Mouse (Mus musculus): Measurements from ENCODE around the gene Hamp2. TPM values are rescaled to one million over a fixed set of nuclear protein-coding genes. Genes with fewer than 3 reads are reported as not detected.

The Hamp2 gene
- polyA plus RNA-seq, 1 experiment from 2014 or later = not detected

DNA sequence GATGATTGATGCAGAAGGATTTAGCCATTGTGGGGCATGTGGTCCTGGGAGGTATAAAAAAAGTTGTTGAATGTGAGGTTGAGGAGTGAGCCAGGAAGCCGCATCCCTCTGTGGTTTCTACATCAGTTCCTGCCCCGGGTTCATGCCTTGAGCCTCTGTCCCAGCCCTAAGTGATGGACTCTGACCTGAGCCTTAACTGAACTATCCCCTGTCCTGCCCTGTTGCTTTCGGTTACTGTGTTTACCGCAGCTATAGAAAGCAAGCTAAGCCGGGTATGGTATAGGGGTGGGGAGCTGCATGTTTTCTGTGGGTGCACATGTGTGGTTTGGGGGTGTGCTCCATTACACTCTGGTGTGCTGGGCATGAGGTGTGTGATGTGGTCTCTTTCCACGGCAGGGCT lies 14.7 kb downstream of the Hamp2 start:
- ATAC-seq (ENCODE audit: low FRiP score) = no peak
- Histone ChIP-seq H3K4me3 (no peak overlapping the region), H3K36me3 (no peaks in the 10 kb centered on the region), H3K4me1 (peaks cover 10% of the 10 kb centered on the region), H3K9ac (no peak overlapping the region), H3K4me2 (replicated peaks) (no peak overlapping the region), H3K27me3 (0 out of 2 replicates have a peak, but pooled peaks cover 3% of the 10 kb centered on the region), H3K9me3 (replicated peaks) (no peaks in the 10 kb centered on the region), H3K27ac (no peak overlapping the region)
- 80% methylated on average over 6 of the region's 6 CpGs for WGBS

GRCm38 (mm10) chr7:30908992-30909431 lies 15.5 kb downstream of the Hamp2 start:
- H3K27ac ChIP-seq = no peak overlapping the region
- 0 out of 2 replicates have a peak, but pooled peaks cover 3% of the 10 kb centered on the region for H3K27me3 ChIP-seq
- H3K4me2 ChIP-seq (replicated peaks) = peak overlapping the region; percentile 59
- H3K9ac ChIP-seq = no peak overlapping the region
- peak overlapping the region; percentile 25 for H3K4me3 ChIP-seq
- H3K4me1 ChIP-seq = peaks cover 10% of the 10 kb centered on the region
- no peaks in the 10 kb centered on the region for H3K36me3 ChIP-seq
- H3K9me3 ChIP-seq (replicated peaks) = no peaks in the 10 kb centered on the region
- 14% methylated on average over 15 of the region's 17 CpGs for WGBS
- ATAC-seq (ENCODE audit: low FRiP score) = no peak; the same call in none of the 2 replicates

DNA sequence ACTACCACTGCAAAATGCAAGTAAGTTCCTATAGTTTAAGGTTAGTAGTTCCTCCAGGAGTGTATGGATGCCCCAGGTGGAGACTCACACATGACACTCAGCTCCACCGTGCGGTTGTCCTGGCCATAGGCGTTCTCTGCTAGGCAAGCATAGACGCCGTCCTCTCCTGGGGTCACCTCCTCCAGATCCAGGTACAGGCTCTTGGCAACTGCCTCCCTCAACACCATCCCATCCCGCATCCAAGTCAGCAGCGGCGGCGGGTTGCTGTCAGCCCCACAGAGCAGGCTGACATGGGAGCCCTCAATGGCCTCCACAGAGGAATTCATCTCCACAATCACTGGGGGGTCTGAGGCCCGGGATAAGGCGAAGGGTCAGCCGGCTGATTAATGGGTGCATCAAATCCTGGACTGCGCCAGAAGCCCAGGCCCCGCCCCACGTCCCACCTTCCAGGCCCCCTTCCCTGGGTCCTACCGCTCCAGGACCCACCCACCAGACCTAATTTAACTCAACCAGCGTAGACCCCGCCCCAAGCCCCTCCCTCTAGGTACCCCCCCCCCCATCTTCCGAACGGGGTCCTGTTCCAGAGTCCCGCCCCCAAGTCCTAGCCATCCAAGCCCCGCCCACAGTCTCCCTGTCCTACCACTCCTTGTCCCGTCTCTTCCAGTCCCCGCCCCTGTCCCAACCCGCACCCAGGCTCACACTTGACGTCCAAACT lies 16.0 kb downstream of the Hamp2 start:
- Histone ChIP-seq H3K9ac (no peak overlapping the region), H3K27me3 (0 out of 2 replicates have a peak, but pooled peaks cover 3% of the 10 kb centered on the region), H3K36me3 (no peaks in the 10 kb centered on the region), H3K4me1 (peaks cover 10% of the 10 kb centered on the region), H3K27ac (no peak overlapping the region), H3K9me3 (replicated peaks) (no peaks in the 10 kb centered on the region), H3K4me2 (replicated peaks) (peak overlapping the region; percentile 59), H3K4me3 (peak overlapping the region; percentile 25)
- peak; percentile 67 for ATAC-seq (ENCODE audit: low FRiP score)
- WGBS = 2% methylated on average over 25 of the region's 26 CpGs

- Histone ChIP-seq H3K4me2 (replicated peaks) (no peak overlapping the region), H3K27me3 (0 out of 2 replicates have a peak, but pooled peaks cover 3% of the 10 kb centered on the region), H3K4me1 (peaks cover 10% of the 10 kb centered on the region), H3K9ac (no peak overlapping the region), H3K27ac (no peak overlapping the region), H3K4me3 (no peak overlapping the region), H3K9me3 (replicated peaks) (no peaks in the 10 kb centered on the region), H3K36me3 (no peaks in the 10 kb centered on the region)
- 43% methylated on average over 4 of the region's 4 CpGs for WGBS
- no peak for ATAC-seq (ENCODE audit: low FRiP score)
These were observed 20.4 kb downstream of the Hamp2 start for GRCm38 (mm10) chr7:30904042-30904441.

DNA sequence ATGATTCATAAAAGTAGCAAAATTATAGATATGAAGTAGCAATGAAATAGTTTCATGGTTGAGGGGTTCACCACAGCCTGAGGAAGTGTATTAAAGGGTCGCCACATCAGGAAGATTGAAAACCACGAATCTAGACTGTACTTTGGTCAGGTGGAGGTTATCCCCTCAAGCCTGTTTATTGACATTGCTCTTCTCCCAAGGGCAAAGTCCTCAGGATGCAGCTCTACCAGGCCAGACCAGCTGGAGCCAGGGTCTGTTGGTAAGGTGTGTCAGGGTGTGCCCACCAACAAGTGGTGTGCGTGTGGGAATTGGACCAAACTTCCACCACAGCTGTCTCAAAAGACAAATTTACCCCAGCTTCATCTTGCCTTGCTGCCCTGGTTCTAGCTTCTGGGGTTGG lies 29.3 kb downstream of the Hamp2 start:
- 87% methylated on average over 3 of the region's 3 CpGs for WGBS
- no peaks in the 10 kb centered on the region for H3K4me1 ChIP-seq
- H3K9ac ChIP-seq = no peak overlapping the region
- no peaks in the 10 kb centered on the region for H3K36me3 ChIP-seq
- no peak for ATAC-seq (ENCODE audit: low FRiP score)
- H3K27me3 ChIP-seq = no peaks in the 10 kb centered on the region
- no peak overlapping the region for H3K4me2 ChIP-seq (replicated peaks)
- H3K9me3 ChIP-seq (replicated peaks) = no peaks in the 10 kb centered on the region
- H3K4me3 ChIP-seq = no peak overlapping the region
- H3K27ac ChIP-seq = no peak overlapping the region

GRCm38 (mm10) chr7:30892515-30892914 lies 32.0 kb downstream of the Hamp2 start:
- no peaks in the 10 kb centered on the region for H3K9me3 ChIP-seq (replicated peaks)
- H3K27me3 ChIP-seq = no peaks in the 10 kb centered on the region
- 51% methylated on average over 3 of the region's 3 CpGs for WGBS
- no peak overlapping the region for H3K4me3 ChIP-seq
- H3K4me1 ChIP-seq = no peaks in the 10 kb centered on the region
- H3K27ac ChIP-seq = no peak overlapping the region
- no peak overlapping the region for H3K4me2 ChIP-seq (replicated peaks)
- no peaks in the 10 kb centered on the region for H3K36me3 ChIP-seq
- H3K9ac ChIP-seq = no peak overlapping the region
- ATAC-seq (ENCODE audit: low FRiP score) = no peak

DNA sequence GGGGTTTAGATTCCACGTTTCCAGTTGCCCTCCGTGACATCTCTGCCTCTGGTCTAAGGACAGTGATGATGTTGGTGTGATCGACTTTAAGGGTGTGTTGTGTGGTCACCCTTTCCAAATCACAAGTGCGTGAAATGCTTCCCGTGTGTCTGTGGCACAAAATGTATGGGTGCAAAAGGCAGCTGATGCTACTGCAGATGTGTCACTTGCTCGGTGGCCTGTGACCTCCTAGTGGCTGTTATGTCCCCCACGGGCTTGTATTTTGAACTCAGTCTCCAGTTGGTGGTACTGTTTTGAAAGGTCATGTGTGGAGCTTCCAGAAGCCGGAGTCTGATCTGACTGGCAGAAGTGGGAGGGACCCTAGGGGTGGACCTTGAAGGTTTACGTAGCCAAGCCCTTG lies 32.7 kb downstream of the Hamp2 start:
- H3K4me2 ChIP-seq (replicated peaks) = no peak overlapping the region

GRCm38 (mm10) chr7:30890681-30891080 lies 33.8 kb downstream of the Hamp2 start:
- no peak overlapping the region for H3K27ac ChIP-seq
- no peaks in the 10 kb centered on the region for H3K27me3 ChIP-seq
- H3K4me1 ChIP-seq = no peaks in the 10 kb centered on the region
- H3K4me3 ChIP-seq = no peak overlapping the region
- no peak for ATAC-seq (ENCODE audit: low FRiP score)
- 71% methylated on average over 2 of the region's 2 CpGs for WGBS
- H3K9ac ChIP-seq = no peak overlapping the region
- H3K4me2 ChIP-seq (replicated peaks) = no peak overlapping the region
- no peaks in the 10 kb centered on the region for H3K9me3 ChIP-seq (replicated peaks)
- H3K36me3 ChIP-seq = no peaks in the 10 kb centered on the region

More for the DNA sequence above, 32.7 kb downstream of the Hamp2 start:
- Histone ChIP-seq H3K4me3 (no peak overlapping the region), H3K36me3 (no peaks in the 10 kb centered on the region), H3K27me3 (no peaks in the 10 kb centered on the region), H3K4me1 (no peaks in the 10 kb centered on the region), H3K9me3 (replicated peaks) (no peaks in the 10 kb centered on the region), H3K9ac (no peak overlapping the region), H3K27ac (no peak overlapping the region)
- 87% methylated on average over 9 of the region's 9 CpGs for WGBS
- ATAC-seq (ENCODE audit: low FRiP score) = no peak

GRCm38 (mm10) chr7:30888786-30889185 lies 35.7 kb downstream of the Hamp2 start:
- WGBS = 79% methylated on average over 7 of the region's 7 CpGs
- H3K9ac ChIP-seq = no peak overlapping the region
- ATAC-seq (ENCODE audit: low FRiP score) = no peak
- no peaks in the 10 kb centered on the region for H3K4me1 ChIP-seq
- no peaks in the 10 kb centered on the region for H3K9me3 ChIP-seq (replicated peaks)
- H3K27me3 ChIP-seq = no peaks in the 10 kb centered on the region
- H3K36me3 ChIP-seq = no peaks in the 10 kb centered on the region
- H3K4me3 ChIP-seq = no peak overlapping the region
- H3K4me2 ChIP-seq (replicated peaks) = no peak overlapping the region
- H3K27ac ChIP-seq = no peak overlapping the region

GRCm38 (mm10) chr7:30887568-30888188 lies 36.8 kb downstream of the Hamp2 start:
- no peaks in the 10 kb centered on the region for H3K9me3 ChIP-seq (replicated peaks)
- no peaks in the 10 kb centered on the region for H3K27me3 ChIP-seq
- no peak overlapping the region for H3K4me2 ChIP-seq (replicated peaks)
- H3K9ac ChIP-seq = no peak overlapping the region
- no peaks in the 10 kb centered on the region for H3K4me1 ChIP-seq
- H3K36me3 ChIP-seq = no peaks in the 10 kb centered on the region
- ATAC-seq (ENCODE audit: low FRiP score) = no peak
- no peak overlapping the region for H3K27ac ChIP-seq
- 83% methylated on average over 14 of the region's 14 CpGs for WGBS
- no peak overlapping the region for H3K4me3 ChIP-seq

DNA sequence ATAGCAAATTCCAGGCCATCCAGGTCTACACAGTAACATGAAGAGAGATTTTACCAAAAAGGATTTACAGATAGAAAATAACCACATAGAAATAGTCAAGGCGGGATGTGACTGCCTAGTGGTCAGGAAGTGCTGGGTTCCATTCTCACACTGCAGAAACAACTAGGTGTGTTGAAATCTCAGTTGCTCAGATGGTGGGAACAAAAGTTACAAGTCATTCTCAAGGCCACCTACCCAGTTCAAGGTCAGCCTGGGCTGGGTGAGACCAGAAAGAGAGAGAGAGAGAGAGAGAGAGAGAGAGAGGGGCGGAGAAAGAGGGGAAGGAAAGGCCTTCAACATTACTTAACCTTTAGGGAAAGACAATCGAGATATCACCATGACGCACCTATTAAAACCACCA lies 37.6 kb downstream of the Hamp2 start:
- Histone ChIP-seq H3K4me2 (replicated peaks) (no peak overlapping the region), H3K27me3 (no peaks in the 10 kb centered on the region), H3K9ac (no peak overlapping the region), H3K36me3 (no peaks in the 10 kb centered on the region), H3K4me3 (no peak overlapping the region), H3K4me1 (no peaks in the 10 kb centered on the region), H3K27ac (no peak overlapping the region), H3K9me3 (replicated peaks) (no peaks in the 10 kb centered on the region)
- no peak for ATAC-seq (ENCODE audit: low FRiP score)
- 80% methylated on average over 4 of the region's 4 CpGs for WGBS

GRCm38 (mm10) chr7:30884047-30884446 lies 40.4 kb downstream of the Hamp2 start:
- Histone ChIP-seq H3K27me3 (no peaks in the 10 kb centered on the region), H3K9ac (no peak overlapping the region), H3K9me3 (replicated peaks) (no peaks in the 10 kb centered on the region), H3K4me3 (no peak overlapping the region), H3K4me2 (replicated peaks) (no peak overlapping the region), H3K4me1 (no peaks in the 10 kb centered on the region), H3K36me3 (no peaks in the 10 kb centered on the region), H3K27ac (no peak overlapping the region)
- no peak for ATAC-seq (ENCODE audit: low FRiP score)

DNA sequence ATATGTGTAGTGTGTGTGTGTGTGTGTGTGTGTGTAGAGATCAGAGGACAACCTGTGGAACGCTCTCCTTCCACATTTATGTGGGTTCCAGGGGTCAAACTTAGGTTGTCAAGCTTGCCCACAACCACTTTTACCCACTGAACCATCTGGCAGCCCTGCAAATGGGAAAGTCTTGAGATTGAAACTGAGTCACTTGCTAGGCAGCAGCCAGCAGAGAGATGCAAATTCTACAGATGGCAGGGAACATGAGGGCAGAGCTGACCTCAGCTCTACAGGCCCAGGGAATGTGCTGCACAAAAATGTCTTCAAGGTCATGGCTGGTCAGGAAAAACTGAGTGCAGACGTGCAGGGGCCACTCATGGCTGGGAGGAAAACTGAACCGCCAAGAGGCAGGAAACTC lies 43.1 kb downstream of the Hamp2 start:
- Histone ChIP-seq H3K9me3 (replicated peaks) (no peaks in the 10 kb centered on the region), H3K4me3 (no peak overlapping the region), H3K9ac (no peak overlapping the region), H3K27ac (no peak overlapping the region), H3K4me2 (replicated peaks) (no peak overlapping the region), H3K4me1 (no peaks in the 10 kb centered on the region), H3K36me3 (no peaks in the 10 kb centered on the region), H3K27me3 (no peaks in the 10 kb centered on the region)
- WGBS = 82% methylated on average over 3 of the region's 3 CpGs
- no peak for ATAC-seq (ENCODE audit: low FRiP score)
